Mouse (Mus musculus): Measurements from ENCODE around the gene Abhd17a. TPM values are rescaled to one million over a fixed set of nuclear protein-coding genes. Genes with fewer than 3 reads are reported as not detected.

The Abhd17a gene
- polyA plus RNA-seq, 1 experiment, result 175 TPM

DNA sequence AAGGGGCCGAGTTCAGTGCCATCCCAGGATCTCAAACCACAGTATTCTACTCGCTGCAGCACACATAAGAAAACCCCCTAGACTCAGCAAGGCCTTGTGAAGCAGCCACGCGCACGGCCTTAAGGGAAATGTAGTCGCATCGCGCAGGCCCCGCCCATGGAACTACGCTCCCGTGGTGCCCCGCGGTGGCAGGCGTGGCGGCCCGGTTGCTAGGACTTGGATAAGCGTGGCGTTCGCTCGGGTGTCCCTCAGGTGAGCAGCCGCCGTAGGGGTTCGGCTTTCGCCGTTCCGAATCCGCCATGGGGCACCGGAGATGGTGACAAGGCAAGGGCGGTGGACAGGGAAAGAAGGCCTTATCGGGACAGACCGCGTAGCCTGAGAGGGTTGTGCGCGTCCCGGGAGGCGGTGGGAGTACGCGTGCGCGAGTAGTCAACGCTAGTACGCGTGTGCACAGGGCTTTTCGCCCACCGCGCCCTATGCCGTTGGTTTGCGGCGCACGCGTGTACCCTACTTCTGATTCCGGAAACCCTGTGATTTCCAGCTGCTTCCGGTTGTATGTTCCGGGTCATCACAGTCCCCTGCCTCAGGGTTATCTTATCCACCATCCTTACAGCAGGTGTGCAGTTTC is 12.7 kb upstream of the Abhd17a start, which contains the start of the genes Scamp4 and Adat3:
Gene Scamp4, plus strand, starts transcription at position 175 of the 628 bp plus-strand sequence.
Gene Adat3, plus strand, starts transcription at position 183 of the 628 bp plus-strand sequence.
- TF ChIP-seq CTCF (conservative IDR thresholded peaks at IDR 0.05; ENCODE audit: insufficient read depth, insufficient read length, low read depth, low read length), result no peak
- no peak for TF ChIP-seq POLR2A (IDR thresholded peaks at IDR 0.05; ENCODE audit: low read depth, low read length)
- peak; percentile 97 for DNase-seq
- peak within 1 kb of the TSS; percentile 67 for H3K27ac ChIP-seq (ENCODE audit: insufficient read depth, low read depth, low read length)
- WGBS, result under 1% methylated on average over 54 of the region's 54 CpGs
- no peaks in the 10 kb centered on the region for H3K27me3 ChIP-seq (replicated peaks; ENCODE audit: control insufficient read depth, insufficient read depth, low read length)
- H3K4me3 ChIP-seq (ENCODE audit: insufficient read depth, low read depth, low read length), result peak within 1 kb of the TSS; percentile 87
- H3K36me3 ChIP-seq (ENCODE audit: control insufficient read depth, insufficient read depth, low read length), result no peaks in the 10 kb centered on the region
- H3K4me1 ChIP-seq (ENCODE audit: control insufficient read depth, insufficient read depth, low read length), result peaks cover 8% of the 10 kb centered on the region

DNA sequence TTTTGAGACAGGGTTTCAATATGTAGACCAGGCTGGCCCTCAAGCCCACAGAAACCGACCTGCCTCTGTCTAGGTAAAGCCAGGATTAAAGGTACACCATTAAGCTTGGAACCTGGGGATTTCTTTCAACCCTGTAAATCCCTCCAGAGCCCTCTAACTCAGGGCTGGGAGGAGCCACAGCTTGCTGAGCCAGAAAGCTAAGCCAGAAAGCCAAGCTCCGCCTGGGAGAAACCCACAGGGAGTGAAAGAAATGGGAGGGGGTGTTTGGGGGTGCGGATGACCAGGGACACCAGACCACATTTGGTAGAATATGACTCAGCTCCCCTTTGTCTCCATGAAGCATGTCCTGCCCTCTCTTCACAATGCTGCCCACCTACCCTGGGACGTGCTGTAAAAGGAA is 6.2 kb upstream of the Abhd17a start:
- DNase-seq, result no peak
- Histone ChIP-seq H3K27me3 (replicated peaks; ENCODE audit: control insufficient read depth, insufficient read depth, low read length) (no peaks in the 10 kb centered on the region), H3K4me1 (ENCODE audit: control insufficient read depth, insufficient read depth, low read length) (no peaks in the 10 kb centered on the region), H3K4me3 (ENCODE audit: insufficient read depth, low read depth, low read length) (no peak overlapping the region), H3K36me3 (ENCODE audit: control insufficient read depth, insufficient read depth, low read length) (no peaks in the 10 kb centered on the region), H3K27ac (ENCODE audit: insufficient read depth, low read depth, low read length) (no peak overlapping the region)
- WGBS, result 62% methylated on average over 4 of the region's 4 CpGs
- TF ChIP-seq CTCF (conservative IDR thresholded peaks at IDR 0.05; ENCODE audit: insufficient read depth, insufficient read length, low read depth, low read length) (no peak), POLR2A (IDR thresholded peaks at IDR 0.05; ENCODE audit: low read depth, low read length) (no peak)

DNA sequence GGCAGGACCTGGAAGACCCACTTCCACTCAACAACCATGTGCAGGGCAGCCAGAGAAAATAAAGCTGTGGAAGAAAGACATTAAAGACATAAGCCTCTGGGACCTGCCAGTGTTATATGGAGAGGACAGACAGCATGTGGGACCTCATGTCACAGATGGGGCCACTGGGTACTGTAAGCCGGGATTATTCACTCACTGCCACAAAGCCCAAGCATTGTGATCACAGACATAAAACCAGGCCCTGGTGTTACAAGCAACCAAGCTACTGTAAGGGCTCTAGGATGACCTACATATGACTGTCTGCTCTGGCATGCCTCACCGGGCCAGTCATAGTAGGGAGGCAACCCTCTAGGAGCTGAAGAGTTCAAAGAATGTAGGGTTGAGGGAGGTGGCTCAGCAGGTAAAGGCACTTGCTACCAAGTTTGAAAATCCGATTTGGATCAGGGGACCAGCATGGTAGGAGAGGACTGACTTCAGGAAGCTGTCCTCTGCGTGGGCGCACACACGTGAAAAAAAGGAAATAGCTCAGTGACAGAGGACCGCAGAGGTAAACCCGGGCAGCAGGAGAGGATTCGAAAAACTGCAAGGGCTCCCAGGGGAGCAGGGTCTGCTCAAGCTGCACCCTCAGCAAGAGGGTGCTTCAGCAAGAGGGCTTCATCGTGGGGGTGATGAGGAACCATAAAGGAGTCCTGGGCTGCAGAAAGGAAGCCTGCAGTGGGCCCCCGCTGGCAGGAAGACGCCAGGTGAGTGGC is 838 bp downstream of the Abhd17a start:
- 4% methylated on average over 12 of the region's 12 CpGs for WGBS
- peak overlapping the region; percentile 29; the same call in 1 of the 2 replicates for H3K27ac ChIP-seq (ENCODE audit: insufficient read depth, low read depth, low read length)
- H3K4me3 ChIP-seq (ENCODE audit: insufficient read depth, low read depth, low read length), result peak overlapping the region; percentile 96
- no peak for DNase-seq
- H3K36me3 ChIP-seq (ENCODE audit: control insufficient read depth, insufficient read depth, low read length), result no peaks in the 10 kb centered on the region
- H3K27me3 ChIP-seq (replicated peaks; ENCODE audit: control insufficient read depth, insufficient read depth, low read length), result no peaks in the 10 kb centered on the region
- H3K4me1 ChIP-seq (ENCODE audit: control insufficient read depth, insufficient read depth, low read length), result peaks cover 25% of the 10 kb centered on the region
- TF ChIP-seq CTCF (conservative IDR thresholded peaks at IDR 0.05; ENCODE audit: insufficient read depth, insufficient read length, low read depth, low read length), result no peak

- Histone ChIP-seq H3K27me3 (replicated peaks; ENCODE audit: control insufficient read depth, insufficient read depth, low read length) (no peaks in the 10 kb centered on the region), H3K4me3 (ENCODE audit: insufficient read depth, low read depth, low read length) (peak overlapping the region; percentile 16; the same call in 1 of the 2 replicates), H3K36me3 (ENCODE audit: control insufficient read depth, insufficient read depth, low read length) (no peaks in the 10 kb centered on the region), H3K4me1 (ENCODE audit: control insufficient read depth, insufficient read depth, low read length) (peaks cover 30% of the 10 kb centered on the region), H3K27ac (ENCODE audit: insufficient read depth, low read depth, low read length) (peak overlapping the region; percentile 61)
- TF ChIP-seq CTCF (conservative IDR thresholded peaks at IDR 0.05; ENCODE audit: insufficient read depth, insufficient read length, low read depth, low read length), result no peak
- no peak for TF ChIP-seq POLR2A (IDR thresholded peaks at IDR 0.05; ENCODE audit: low read depth, low read length)
- WGBS, result 30% methylated on average over 4 of the region's 4 CpGs
- DNase-seq, result peak; percentile 79
Observed at GRCm38 (mm10) chr10:80587305-80587657, 2.9 kb downstream of the Abhd17a start.

GRCm38 (mm10) chr10:80586407-80587304 is 3.5 kb downstream of the Abhd17a start:
- H3K4me3 ChIP-seq (ENCODE audit: insufficient read depth, low read depth, low read length), result peak overlapping the region; percentile 16; the same call in 1 of the 2 replicates
- H3K4me1 ChIP-seq (ENCODE audit: control insufficient read depth, insufficient read depth, low read length), result peaks cover 30% of the 10 kb centered on the region
- 88% methylated on average over 46 of the region's 51 CpGs for WGBS

GRCm38 (mm10) chr10:80585581-80585980 is 4.6 kb downstream of the Abhd17a start:
- H3K27me3 ChIP-seq (replicated peaks; ENCODE audit: control insufficient read depth, insufficient read depth, low read length), result no peaks in the 10 kb centered on the region
- TF ChIP-seq CTCF (conservative IDR thresholded peaks at IDR 0.05; ENCODE audit: insufficient read depth, insufficient read length, low read depth, low read length), result no peak
- H3K4me1 ChIP-seq (ENCODE audit: control insufficient read depth, insufficient read depth, low read length), result peaks cover 30% of the 10 kb centered on the region
- H3K36me3 ChIP-seq (ENCODE audit: control insufficient read depth, insufficient read depth, low read length), result no peaks in the 10 kb centered on the region
- WGBS, result 90% methylated on average over 8 of the region's 8 CpGs
- no peak overlapping the region for H3K27ac ChIP-seq (ENCODE audit: insufficient read depth, low read depth, low read length)
- H3K4me3 ChIP-seq (ENCODE audit: insufficient read depth, low read depth, low read length), result no peak overlapping the region
- no peak for DNase-seq

More at GRCm38 (mm10) chr10:80586407-80587304, 3.5 kb downstream of the Abhd17a start:
- TF ChIP-seq POLR2A (IDR thresholded peaks at IDR 0.05; ENCODE audit: low read depth, low read length) (no peak), CTCF (conservative IDR thresholded peaks at IDR 0.05; ENCODE audit: insufficient read depth, insufficient read length, low read depth, low read length) (no peak)
- no peaks in the 10 kb centered on the region for H3K36me3 ChIP-seq (ENCODE audit: control insufficient read depth, insufficient read depth, low read length)
- peak overlapping the region; percentile 61 for H3K27ac ChIP-seq (ENCODE audit: insufficient read depth, low read depth, low read length)
- H3K27me3 ChIP-seq (replicated peaks; ENCODE audit: control insufficient read depth, insufficient read depth, low read length), result no peaks in the 10 kb centered on the region
- no peak for DNase-seq

Measured in kidney, adult 2 months (tissue).